Mouse (Mus musculus): ENCODE data around the gene Wfdc21.
A peak's percentile ranks its signal among the peaks of the same experiment; 100 is the strongest.

The Wfdc21 gene

DNA sequence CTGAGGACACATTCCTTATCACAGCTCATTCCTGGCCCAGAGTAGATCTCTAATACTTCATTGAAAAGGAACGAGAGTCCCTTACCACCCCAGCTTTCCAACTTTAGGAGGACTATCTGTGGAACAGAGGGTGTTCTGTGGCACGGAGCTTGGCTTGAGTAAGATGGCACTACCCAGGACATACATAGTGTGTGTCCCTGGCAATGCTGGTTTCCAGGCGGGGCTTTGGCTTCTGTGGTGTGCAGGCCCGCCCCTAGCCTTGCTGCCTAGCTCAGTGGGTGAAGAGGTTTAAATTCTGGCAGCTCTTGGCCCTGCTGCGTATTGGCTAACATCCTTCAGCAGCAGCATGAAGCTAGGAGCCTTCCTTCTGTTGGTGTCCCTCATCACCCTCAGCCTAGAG lies at the start of gene Wfdc21:
TSS of gene Wfdc21 (plus strand) at position 260 of the 400 bp plus-strand sequence.
- Histone ChIP-seq H3K27me3 (ENCODE audit: control insufficient read depth, insufficient read depth, low read length, poor library complexity, severe bottlenecking) (no peaks in the 10 kb centered on the region), H3K36me3 (ENCODE audit: control insufficient read depth, insufficient read depth, low read length, poor library complexity, severe bottlenecking) (no peaks in the 10 kb centered on the region)
- no peak for DNase-seq (ENCODE audit: low read depth, low spot score)

- H3K27me3 ChIP-seq (ENCODE audit: control insufficient read depth, insufficient read depth, low read length, poor library complexity, severe bottlenecking), result no peaks in the 10 kb centered on the region
- DNase-seq (ENCODE audit: low read depth, low spot score), result peak; percentile 68
- H3K36me3 ChIP-seq (ENCODE audit: control insufficient read depth, insufficient read depth, low read length, poor library complexity, severe bottlenecking), result no peaks in the 10 kb centered on the region
These were observed 43.0 kb upstream of the Wfdc21 start, which contains the start of gene Wfdc17 for GRCm38 (mm10) chr11:83703705-83704104. TSS of gene Wfdc17 (plus strand) at chr11:83703991.

GRCm38 (mm10) chr11:83708715-83709114 lies 38.0 kb upstream of the Wfdc21 start, which contains the start of gene Wfdc18:
TSS of gene Wfdc18 (plus strand) at chr11:83709015.
- H3K27me3 ChIP-seq (ENCODE audit: control insufficient read depth, insufficient read depth, low read length, poor library complexity, severe bottlenecking), result no peaks in the 10 kb centered on the region
- H3K36me3 ChIP-seq (ENCODE audit: control insufficient read depth, insufficient read depth, low read length, poor library complexity, severe bottlenecking), result no peaks in the 10 kb centered on the region
- no peak for DNase-seq (ENCODE audit: low read depth, low spot score)

- H3K27me3 ChIP-seq (ENCODE audit: control insufficient read depth, insufficient read depth, low read length, poor library complexity, severe bottlenecking), result no peaks in the 10 kb centered on the region
- H3K36me3 ChIP-seq (ENCODE audit: control insufficient read depth, insufficient read depth, low read length, poor library complexity, severe bottlenecking), result no peaks in the 10 kb centered on the region
- DNase-seq (ENCODE audit: low read depth, low spot score), result no peak
These were observed 37.1 kb upstream of the Wfdc21 start for GRCm38 (mm10) chr11:83709683-83710082.

DNA sequence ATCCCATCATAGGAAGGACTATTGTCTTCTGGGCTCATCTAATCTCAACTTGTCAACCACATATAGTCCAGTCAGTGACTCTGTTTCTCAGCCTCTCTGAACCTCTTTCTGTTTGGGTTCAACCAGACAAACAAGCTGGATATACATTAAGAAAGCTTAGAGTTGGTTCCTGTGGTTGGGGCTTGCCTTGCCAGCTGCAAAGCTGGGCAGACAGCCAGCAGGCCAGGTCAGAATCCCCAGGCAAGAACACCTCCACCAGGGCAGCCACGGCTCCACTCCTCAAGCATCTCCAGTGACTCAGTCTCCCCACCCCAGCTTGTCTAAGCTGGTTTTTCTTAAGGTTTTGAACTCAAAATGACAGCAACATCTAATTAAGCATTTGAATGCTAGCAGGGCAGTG lies 34.1 kb upstream of the Wfdc21 start:
- no peak for DNase-seq (ENCODE audit: low read depth, low spot score)
- H3K36me3 ChIP-seq (ENCODE audit: control insufficient read depth, insufficient read depth, low read length, poor library complexity, severe bottlenecking), result no peaks in the 10 kb centered on the region

GRCm38 (mm10) chr11:83713925-83714324 lies 32.8 kb upstream of the Wfdc21 start:
- H3K27me3 ChIP-seq (ENCODE audit: control insufficient read depth, insufficient read depth, low read length, poor library complexity, severe bottlenecking), result no peaks in the 10 kb centered on the region

More for the DNA sequence above, 34.1 kb upstream of the Wfdc21 start:
- H3K27me3 ChIP-seq (ENCODE audit: control insufficient read depth, insufficient read depth, low read length, poor library complexity, severe bottlenecking), result no peaks in the 10 kb centered on the region

GRCm38 (mm10) chr11:83717042-83717665 lies 29.6 kb upstream of the Wfdc21 start:
- no peak for DNase-seq (ENCODE audit: low read depth, low spot score)
- Histone ChIP-seq H3K36me3 (ENCODE audit: control insufficient read depth, insufficient read depth, low read length, poor library complexity, severe bottlenecking) (no peaks in the 10 kb centered on the region), H3K27me3 (ENCODE audit: control insufficient read depth, insufficient read depth, low read length, poor library complexity, severe bottlenecking) (no peaks in the 10 kb centered on the region)

More at GRCm38 (mm10) chr11:83713925-83714324, 32.8 kb upstream of the Wfdc21 start:
- H3K36me3 ChIP-seq (ENCODE audit: control insufficient read depth, insufficient read depth, low read length, poor library complexity, severe bottlenecking), result no peaks in the 10 kb centered on the region
- peak; percentile 18 for DNase-seq (ENCODE audit: low read depth, low spot score)

DNA sequence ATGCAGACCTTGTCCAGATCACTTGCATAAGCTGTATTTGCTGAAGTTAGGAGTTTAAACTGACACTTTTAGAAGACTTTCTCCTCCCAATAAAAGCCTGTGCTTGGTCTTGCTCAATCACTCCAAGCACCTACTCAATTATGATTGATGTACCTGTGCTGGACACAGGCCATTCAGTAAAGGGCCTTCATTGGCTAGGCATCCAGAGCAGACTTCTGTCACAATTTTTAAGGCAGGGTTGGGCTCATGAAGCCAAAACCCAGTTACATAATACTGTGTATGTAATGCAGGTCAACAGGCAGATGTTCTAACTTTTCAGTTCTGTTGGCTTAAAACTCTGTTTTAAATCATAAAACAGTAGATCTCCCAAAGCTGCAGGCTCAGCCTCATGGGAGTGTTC lies 26.0 kb upstream of the Wfdc21 start:
- no peak for DNase-seq (ENCODE audit: low read depth, low spot score)
- no peaks in the 10 kb centered on the region for H3K36me3 ChIP-seq (ENCODE audit: control insufficient read depth, insufficient read depth, low read length, poor library complexity, severe bottlenecking)

GRCm38 (mm10) chr11:83728757-83729432 lies 17.8 kb upstream of the Wfdc21 start:
- no peaks in the 10 kb centered on the region for H3K36me3 ChIP-seq (ENCODE audit: control insufficient read depth, insufficient read depth, low read length, poor library complexity, severe bottlenecking)
- DNase-seq (ENCODE audit: low read depth, low spot score), result peak; percentile 69

More for the DNA sequence above, 26.0 kb upstream of the Wfdc21 start:
- H3K27me3 ChIP-seq (ENCODE audit: control insufficient read depth, insufficient read depth, low read length, poor library complexity, severe bottlenecking), result no peaks in the 10 kb centered on the region

DNA sequence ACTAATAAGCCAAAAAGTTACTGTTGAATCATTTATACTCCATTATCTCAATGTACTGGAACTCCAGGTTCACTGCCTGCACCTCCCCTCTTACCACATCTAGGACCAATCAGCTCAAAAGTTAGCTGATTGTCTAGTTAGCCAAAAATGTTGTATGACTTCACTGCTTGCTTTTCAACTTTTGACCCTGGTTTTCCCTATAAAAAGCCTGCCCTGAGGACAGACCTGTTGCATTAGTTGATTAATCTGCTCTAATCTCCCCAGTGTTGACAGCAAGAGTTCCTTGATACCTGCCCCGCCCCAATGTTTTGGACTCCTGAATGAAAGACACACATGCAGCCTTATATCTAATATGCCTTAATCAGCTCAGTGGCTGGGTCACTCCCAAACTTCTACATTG lies 15.6 kb upstream of the Wfdc21 start:
- H3K27me3 ChIP-seq (ENCODE audit: control insufficient read depth, insufficient read depth, low read length, poor library complexity, severe bottlenecking), result no peaks in the 10 kb centered on the region
- H3K36me3 ChIP-seq (ENCODE audit: control insufficient read depth, insufficient read depth, low read length, poor library complexity, severe bottlenecking), result no peaks in the 10 kb centered on the region
- no peak for DNase-seq (ENCODE audit: low read depth, low spot score)

More at GRCm38 (mm10) chr11:83728757-83729432, 17.8 kb upstream of the Wfdc21 start:
- H3K27me3 ChIP-seq (ENCODE audit: control insufficient read depth, insufficient read depth, low read length, poor library complexity, severe bottlenecking), result no peaks in the 10 kb centered on the region

- DNase-seq (ENCODE audit: low read depth, low spot score), result peak; percentile 87
- Histone ChIP-seq H3K36me3 (ENCODE audit: control insufficient read depth, insufficient read depth, low read length, poor library complexity, severe bottlenecking) (no peaks in the 10 kb centered on the region), H3K27me3 (ENCODE audit: control insufficient read depth, insufficient read depth, low read length, poor library complexity, severe bottlenecking) (no peaks in the 10 kb centered on the region)
These were observed 13.6 kb upstream of the Wfdc21 start for GRCm38 (mm10) chr11:83733071-83733640.

GRCm38 (mm10) chr11:83734215-83734614 lies 12.5 kb upstream of the Wfdc21 start:
- Histone ChIP-seq H3K27me3 (ENCODE audit: control insufficient read depth, insufficient read depth, low read length, poor library complexity, severe bottlenecking) (no peaks in the 10 kb centered on the region), H3K36me3 (ENCODE audit: control insufficient read depth, insufficient read depth, low read length, poor library complexity, severe bottlenecking) (no peaks in the 10 kb centered on the region)
- peak; percentile 33 for DNase-seq (ENCODE audit: low read depth, low spot score)

GRCm38 (mm10) chr11:83735881-83736280 lies 10.9 kb upstream of the Wfdc21 start:
- Histone ChIP-seq H3K36me3 (ENCODE audit: control insufficient read depth, insufficient read depth, low read length, poor library complexity, severe bottlenecking) (no peaks in the 10 kb centered on the region), H3K27me3 (ENCODE audit: control insufficient read depth, insufficient read depth, low read length, poor library complexity, severe bottlenecking) (no peaks in the 10 kb centered on the region)
- DNase-seq (ENCODE audit: low read depth, low spot score), result no peak

DNA sequence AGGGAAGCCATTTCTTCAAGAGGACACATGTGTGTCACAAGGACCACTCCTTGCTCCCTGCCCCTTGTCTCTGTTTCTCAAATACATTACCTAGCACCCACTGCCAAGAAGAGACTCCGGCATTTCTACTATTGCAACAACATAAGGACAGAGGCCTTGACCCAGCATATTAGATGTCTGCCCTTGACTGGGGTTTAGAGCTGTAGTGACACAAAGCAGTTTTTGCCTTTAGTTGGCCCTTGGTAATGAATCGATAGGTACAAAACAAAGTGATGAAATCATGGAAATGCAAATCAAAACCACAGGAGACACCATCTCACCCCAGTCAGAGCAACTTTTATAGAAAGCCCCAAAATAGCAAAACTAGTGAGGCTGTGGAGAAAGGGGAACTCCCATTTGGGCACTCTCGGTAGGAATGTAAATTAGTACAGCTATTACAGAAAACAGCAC lies 9.6 kb upstream of the Wfdc21 start:
- Histone ChIP-seq H3K27me3 (ENCODE audit: control insufficient read depth, insufficient read depth, low read length, poor library complexity, severe bottlenecking) (no peaks in the 10 kb centered on the region), H3K36me3 (ENCODE audit: control insufficient read depth, insufficient read depth, low read length, poor library complexity, severe bottlenecking) (no peaks in the 10 kb centered on the region)
- DNase-seq (ENCODE audit: low read depth, low spot score), result peak; percentile 93

- no peaks in the 10 kb centered on the region for H3K36me3 ChIP-seq (ENCODE audit: control insufficient read depth, insufficient read depth, low read length, poor library complexity, severe bottlenecking)
- peak; percentile 87 for DNase-seq (ENCODE audit: low read depth, low spot score)
These were observed 7.5 kb upstream of the Wfdc21 start for GRCm38 (mm10) chr11:83739241-83739640.

More at GRCm38 (mm10) chr11:83739241-83739640, 7.5 kb upstream of the Wfdc21 start:
- no peaks in the 10 kb centered on the region for H3K27me3 ChIP-seq (ENCODE audit: control insufficient read depth, insufficient read depth, low read length, poor library complexity, severe bottlenecking)

Data from splenic B cell, adult 2 months (primary cell).